Mouse (Mus musculus) myocyte (in vitro differentiated cells): ENCODE measurements around the gene Ppp2r2c. TPM values are rescaled to one million over a fixed set of nuclear protein-coding genes. Genes with fewer than 3 reads are reported as not detected.

Experiments
- H3K27me3 ChIP-seq: one replicate; pipeline ENCODE4 v1.6.1; 2011; ENCODE audit not compliant: control insufficient read depth, insufficient read depth, insufficient read length
- H3K36me3 ChIP-seq: one replicate; pipeline ENCODE4 v1.6.1; 2011; ENCODE audit not compliant: control insufficient read depth, insufficient read depth
- H3K4me2 ChIP-seq: one replicate; pipeline ENCODE4 v1.6.1; 2011; ENCODE audit warnings: low read depth, control low read depth
- H3K4me3 ChIP-seq: one replicate; pipeline ENCODE4 v1.5.1; 2011; ENCODE audit warnings: mild to moderate bottlenecking, control low read depth, moderate library complexity
- H3K79me2 ChIP-seq: one replicate; pipeline ENCODE4 v1.6.1; 2011; ENCODE audit not compliant: control insufficient read depth, insufficient read depth
- H3ac ChIP-seq: one replicate; pipeline ENCODE4 v1.6.1; 2011; ENCODE audit not compliant: control insufficient read depth, insufficient read length
- CEBPB ChIP-seq: IDR thresholded peaks from 2 replicates; pipeline ENCODE4 v1.6.1; 2011; ENCODE audit warnings: mild to moderate bottlenecking, moderate library complexity; ENCODE audit not compliant: poor library complexity, insufficient read depth, severe bottlenecking
- E2F4 ChIP-seq: IDR thresholded peaks from one replicate; pipeline ENCODE4 v1.6.1; 2011; ENCODE audit warnings: mild to moderate bottlenecking, control low read depth, moderate library complexity; ENCODE audit not compliant: insufficient read depth
- MAX ChIP-seq: IDR thresholded peaks from one replicate; pipeline ENCODE4 v1.6.1; 2011; ENCODE audit warnings: low read depth, mild to moderate bottlenecking, control low read depth
- MYOD1 ChIP-seq, 3 experiments: IDR thresholded peaks; one replicate each; pipeline ENCODE4 v1.6.1; 2011; ENCODE audit warnings: control low read depth in 2 of 3, low read depth in 2 of 3, mild to moderate bottlenecking in 2 of 3, moderate library complexity in 1 of 3; ENCODE audit not compliant: insufficient read length in 2 of 3, control insufficient read depth in 1 of 3
- MYOG ChIP-seq, 3 experiments: IDR thresholded peaks; one replicate each; pipeline ENCODE4 v1.6.1; 2011; ENCODE audit warnings: control low read depth in 2 of 3, low read depth in 2 of 3, mild to moderate bottlenecking in 2 of 3; ENCODE audit not compliant: insufficient read length in 2 of 3, control insufficient read depth in 1 of 3, insufficient read depth in 1 of 3
- POLR2A ChIP-seq: IDR thresholded peaks from one replicate; pipeline ENCODE4 v1.6.1; 2011; ENCODE audit warnings: low read depth, mild to moderate bottlenecking, control low read depth, moderate library complexity; ENCODE audit not compliant: insufficient read length
- POLR2AphosphoS2 ChIP-seq: IDR thresholded peaks from one replicate; pipeline ENCODE4 v1.6.1; 2011; ENCODE audit warnings: low read depth, control low read depth; ENCODE audit not compliant: insufficient read length
- REST ChIP-seq: IDR thresholded peaks from one replicate; pipeline ENCODE4 v1.6.1; 2011; ENCODE audit warnings: mild to moderate bottlenecking, control low read depth, moderate library complexity; ENCODE audit not compliant: insufficient read depth, insufficient read length
- SRF ChIP-seq: IDR thresholded peaks from one replicate; pipeline ENCODE4 v1.6.1; 2011; ENCODE audit warnings: low read depth; ENCODE audit not compliant: control insufficient read depth, insufficient read length
- TCF12 ChIP-seq: IDR thresholded peaks from one replicate; pipeline ENCODE4 v1.6.1; 2011; ENCODE audit warnings: mild to moderate bottlenecking, control low read depth; ENCODE audit not compliant: poor library complexity, insufficient read depth, severe bottlenecking
- TCF3 ChIP-seq: IDR thresholded peaks from one replicate; pipeline ENCODE4 v1.6.1; 2011; ENCODE audit warnings: low read depth, control low read depth; ENCODE audit not compliant: insufficient read length
- USF1 ChIP-seq: IDR thresholded peaks from one replicate; pipeline ENCODE4 v1.6.1; 2011; ENCODE audit warnings: low read depth, mild to moderate bottlenecking, control low read depth, moderate library complexity
- polyA plus RNA-seq: library from polyadenylated mRNA; unstranded; fragments of >200 nt; fragmentation: generic; extraction: Trizol; gene quantifications from one replicate; pipeline ENCODE4 v1.2.1, GENCODE M21; 2012; ENCODE audit warnings: missing spikeins

Gene Ppp2r2c
- polyA plus RNA-seq, 1 experiment = 0.01 TPM

DNA sequence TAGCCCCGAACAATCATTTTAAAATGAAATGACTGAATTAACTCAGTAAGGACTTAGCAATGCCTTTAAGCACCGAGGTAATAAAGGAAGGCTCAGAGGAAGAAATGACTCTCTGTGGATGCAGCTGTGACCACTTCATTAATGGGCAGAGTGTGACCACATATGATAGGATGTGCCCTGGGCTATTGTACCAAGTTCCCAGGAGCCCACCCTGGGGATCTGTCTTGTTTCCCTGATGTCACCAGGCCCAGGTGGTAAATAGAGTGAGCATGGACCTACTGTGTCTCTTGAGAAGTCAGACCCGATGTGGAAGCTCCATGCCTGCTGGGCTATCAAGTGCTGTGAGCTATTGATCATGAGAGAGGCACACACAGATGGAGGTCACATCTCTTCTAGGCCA, 13.1 kb upstream of the Ppp2r2c start:
- no peak overlapping the region for H3K4me2 ChIP-seq
- no peaks in the 10 kb centered on the region for H3K36me3 ChIP-seq
- no peak overlapping the region for H3K4me3 ChIP-seq
- H3K27me3 ChIP-seq = peaks cover 51% of the 10 kb centered on the region
- H3K79me2 ChIP-seq = no peaks in the 10 kb centered on the region
- no peak overlapping the region for H3ac ChIP-seq
- TF ChIP-seq REST = no peak
- TF ChIP-seq TCF3 = no peak
- TF ChIP-seq POLR2AphosphoS2 = no peak
- no peak for TF ChIP-seq POLR2A
- TF ChIP-seq E2F4 = no peak
- no peak for TF ChIP-seq SRF
- TF ChIP-seq MYOG (IDR thresholded peaks at IDR 0.05; ENCODE audit: control insufficient read depth in 1 of 3, insufficient read depth in 1 of 3, insufficient read length in 2 of 3, low read depth in 2 of 3) = no peak
- no peak for TF ChIP-seq CEBPB
- no peak for TF ChIP-seq MAX
- no peak for TF ChIP-seq USF1

DNA sequence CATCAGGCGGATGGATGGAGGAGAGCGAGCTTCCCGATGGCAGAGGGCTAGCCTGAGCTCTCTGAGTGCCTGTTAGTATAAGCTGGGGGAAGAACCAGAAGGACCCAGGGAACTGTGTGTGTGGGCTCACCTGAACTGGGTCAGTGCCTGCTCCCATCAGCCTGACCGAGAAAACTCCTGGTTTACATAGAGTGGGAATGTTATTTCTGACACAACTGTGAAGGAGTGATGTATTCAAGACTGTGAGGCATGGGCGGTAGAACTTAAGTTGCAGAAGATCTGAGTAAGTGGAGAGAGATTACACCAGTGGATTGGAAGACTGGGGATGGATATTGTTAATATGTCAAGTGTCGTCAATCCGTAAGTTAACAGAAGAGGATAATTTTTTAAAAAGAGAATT, 11.8 kb upstream of the Ppp2r2c start:
- Histone ChIP-seq H3K4me2 (no peak overlapping the region), H3K79me2 (no peaks in the 10 kb centered on the region), H3K36me3 (no peaks in the 10 kb centered on the region), H3ac (no peak overlapping the region), H3K27me3 (peaks cover 55% of the 10 kb centered on the region), H3K4me3 (no peak overlapping the region)
- no peak for TF ChIP-seq MYOD1 (IDR thresholded peaks at IDR 0.05; ENCODE audit: control insufficient read depth in 1 of 3, insufficient read length in 2 of 3, low read depth in 2 of 3)
- TF ChIP-seq SRF = no peak
- no peak for TF ChIP-seq MYOG (IDR thresholded peaks at IDR 0.05; ENCODE audit: control insufficient read depth in 1 of 3, insufficient read depth in 1 of 3, insufficient read length in 2 of 3, low read depth in 2 of 3)
- no peak for TF ChIP-seq POLR2A
- no peak for TF ChIP-seq TCF12
- TF ChIP-seq REST = no peak
- no peak for TF ChIP-seq MAX
- no peak for TF ChIP-seq E2F4

DNA sequence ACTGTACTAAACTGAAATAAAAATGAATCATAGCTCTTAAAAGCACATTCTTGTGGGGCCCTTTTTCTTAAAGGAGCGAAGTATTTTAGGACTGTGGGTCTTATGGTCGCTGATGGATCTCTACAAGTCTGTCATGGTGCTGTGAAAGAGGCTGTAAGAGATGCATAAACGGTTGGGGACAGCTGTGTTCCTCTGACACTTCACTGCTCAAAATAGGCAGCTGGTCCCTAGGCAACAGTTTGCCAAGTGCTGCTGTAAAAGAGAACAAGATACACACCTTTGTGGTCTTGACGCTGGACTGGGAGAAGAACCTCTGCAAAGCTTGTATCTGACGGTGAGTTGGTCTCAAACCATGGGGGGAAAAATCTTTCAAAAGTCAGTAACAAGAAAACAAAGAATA, 10.8 kb upstream of the Ppp2r2c start:
- Histone ChIP-seq H3K79me2 (no peaks in the 10 kb centered on the region), H3K36me3 (no peaks in the 10 kb centered on the region), H3K4me3 (no peak overlapping the region), H3K27me3 (peaks cover 66% of the 10 kb centered on the region), H3K4me2 (no peak overlapping the region), H3ac (no peak overlapping the region)
- no peak for TF ChIP-seq TCF3
- TF ChIP-seq MAX = no peak
- TF ChIP-seq E2F4 = no peak
- TF ChIP-seq SRF = no peak
- TF ChIP-seq REST = no peak
- TF ChIP-seq POLR2AphosphoS2 = no peak
- no peak for TF ChIP-seq MYOG (IDR thresholded peaks at IDR 0.05; ENCODE audit: control insufficient read depth in 1 of 3, insufficient read depth in 1 of 3, insufficient read length in 2 of 3, low read depth in 2 of 3)
- TF ChIP-seq POLR2A = no peak
- no peak for TF ChIP-seq CEBPB

DNA sequence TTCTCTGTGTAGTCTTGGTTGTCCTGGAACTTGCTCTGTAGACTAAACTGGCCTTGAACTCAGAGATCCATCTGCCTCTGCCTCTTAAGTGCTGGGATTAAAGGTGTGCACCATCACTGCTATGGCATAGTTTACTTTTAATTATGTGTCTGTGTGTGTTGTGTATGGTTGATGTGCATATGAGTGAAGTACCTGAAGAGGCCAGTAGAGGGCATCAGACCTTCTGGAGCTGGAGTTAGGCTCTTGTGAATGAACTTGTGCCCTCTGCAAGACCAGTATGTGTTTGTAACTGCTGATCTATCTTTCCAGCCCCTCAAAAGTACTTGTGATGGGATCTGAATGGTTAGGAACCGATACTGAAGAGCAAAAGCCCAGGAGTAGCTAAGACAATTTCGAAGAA, 7.2 kb upstream of the Ppp2r2c start:
- TF ChIP-seq TCF3 = no peak
- no peaks in the 10 kb centered on the region for H3K79me2 ChIP-seq
- H3K27me3 ChIP-seq = peaks cover 71% of the 10 kb centered on the region
- no peak overlapping the region for H3K4me2 ChIP-seq
- H3ac ChIP-seq = no peak overlapping the region
- H3K36me3 ChIP-seq = no peaks in the 10 kb centered on the region
- H3K4me3 ChIP-seq = no peak overlapping the region

DNA sequence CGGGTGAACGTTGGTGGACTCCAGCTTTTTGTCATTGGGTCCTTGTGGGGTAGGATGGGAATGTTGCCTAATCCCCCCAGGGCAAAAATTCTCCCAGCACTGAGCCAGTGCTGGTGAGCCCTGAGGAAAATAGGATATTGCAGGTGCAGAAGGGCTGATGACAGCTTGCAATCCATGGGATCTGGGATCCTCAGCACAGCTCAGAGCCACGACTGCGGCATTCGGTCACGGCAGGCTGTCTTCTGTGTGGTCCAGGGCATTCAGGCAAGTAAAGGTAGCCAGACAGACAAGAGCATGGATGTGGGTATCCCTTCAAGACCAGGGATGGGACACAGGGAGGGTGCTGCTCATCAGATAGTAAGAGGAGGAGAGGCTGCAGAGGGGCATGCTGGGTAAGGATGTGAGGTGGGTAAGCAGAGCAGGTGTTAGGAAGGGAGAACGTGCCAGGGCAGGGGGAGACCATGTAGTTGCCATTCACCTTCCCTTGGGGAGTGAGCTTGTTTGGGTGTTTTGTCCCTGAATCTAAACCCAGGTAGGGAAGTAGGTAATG, 1.5 kb upstream of the Ppp2r2c start:
- no peak overlapping the region for H3ac ChIP-seq
- H3K4me2 ChIP-seq = no peak overlapping the region
- no peak overlapping the region for H3K4me3 ChIP-seq
- H3K36me3 ChIP-seq = no peaks in the 10 kb centered on the region
- H3K27me3 ChIP-seq = peaks cover 98% of the 10 kb centered on the region
- TF ChIP-seq MYOG (IDR thresholded peaks at IDR 0.05; ENCODE audit: control insufficient read depth in 1 of 3, insufficient read depth in 1 of 3, insufficient read length in 2 of 3, low read depth in 2 of 3) (no peak), USF1 (no peak), CEBPB (no peak), MAX (no peak), POLR2AphosphoS2 (no peak), TCF12 (no peak), TCF3 (no peak), SRF (no peak), REST (no peak), POLR2A (no peak), MYOD1 (IDR thresholded peaks at IDR 0.05; ENCODE audit: control insufficient read depth in 1 of 3, insufficient read length in 2 of 3, low read depth in 2 of 3) (no peak), E2F4 (no peak)
- no peaks in the 10 kb centered on the region for H3K79me2 ChIP-seq
